Comparison of ENCODE assay signal across 9 mouse cellular contexts in genomic region chr17:33926207-33926932, GRCm38 (mm10). TPM values are rescaled to one million over a fixed set of nuclear protein-coding genes. Genes with fewer than 3 reads are reported as not detected.
DNase-seq lines count a peak whose midpoint lies in the region; TF ChIP-seq lines count a peak whose summit lies in the region.
"Had no signal": no experiment of that assay in that cellular context is flagged by ENCODE, and none has a peak within 500 bp of the region (broad histone marks: within the 10 kb centered on the region; RNA-seq: fewer than 3 reads in every experiment).

No protein-coding gene starts in this region.

- 75% methylated on average over 17 of the region's 17 CpGs for WGBS in lung, adult 2 months

- intact Hi-C loops in gastrocnemius, adult 2 months (cut with DNase I), result no loop called here
- intact Hi-C loops in gastrocnemius, postnatal 36 days (cut with DNase I), result no loop called here

- peaks cover 1% of the 10 kb centered on the region for H3K4me1 ChIP-seq in lung, adult 2 months (ENCODE audit: control insufficient read depth, insufficient read depth, low read length)
- peaks cover 59% of the 10 kb centered on the region for H3K4me1 ChIP-seq in E14TG2a.4 (replicated peaks; ENCODE audit: low read depth, low read length)

- H3K9me3 ChIP-seq in E14TG2a.4 (ENCODE audit: low read length), result no peaks in the 10 kb centered on the region
- H3K9me3 ChIP-seq: neural tube, embryonic 15.5 days had no signal

- TF ChIP-seq POLR2A in lung, adult 2 months (IDR thresholded peaks at IDR 0.05; ENCODE audit: borderline replicate concordance, extremely low read depth, low read depth, low read length), result no peak; the same call in 1 of the 2 replicates

- H3K36me3 ChIP-seq in E14TG2a.4 (ENCODE audit: insufficient read depth, low read length), result peaks cover 59% of the 10 kb centered on the region

- no peak overlapping the region for H3K4me3 ChIP-seq in gastrocnemius, adult 2 months
- H3K4me3 ChIP-seq in lung, adult 2 months (replicated peaks; ENCODE audit: extremely low read depth, low read depth, low read length), result no peak overlapping the region
- H3K4me3 ChIP-seq in E14TG2a.4 (replicated peaks; ENCODE audit: low read length), result peak overlapping the region; percentile 55
- H3K4me3 ChIP-seq: neural tube, embryonic 15.5 days had no signal

- H3K27me3 ChIP-seq in E14TG2a.4 (ENCODE audit: insufficient read depth, low read length), result no peaks in the 10 kb centered on the region
- H3K27me3 ChIP-seq: neural tube, embryonic 15.5 days had no signal

- H3K27ac ChIP-seq in gastrocnemius, adult 2 months, result no peak overlapping the region
- H3K27ac ChIP-seq: neural tube, embryonic 15.5 days had no signal

- DNase-seq in gastrocnemius, adult 2 months, result peak; percentile 24
- DNase-seq in gastrocnemius, postnatal 36 days, result no peak
- DNase-seq in lung, adult 2 months, result no peak
- DNase-seq in lung, postnatal 25 days (ENCODE audit: low spot score), result no peak
- DNase-seq in kidney, postnatal 25 days, result peak; percentile 49 to 56
- no peak for DNase-seq in Muller cell, postnatal 12 days (ENCODE audit: inconsistent ontology term)
- DNase-seq in cerebellum, adult 18-20 months, result no peak

- TF ChIP-seq CTCF in gastrocnemius, adult 2 months (IDR thresholded peaks at IDR 0.05), result peak; percentile 37
- peak; percentile 36; the same call in 1 of the 2 replicates for TF ChIP-seq CTCF in lung, adult 2 months (IDR thresholded peaks at IDR 0.05; ENCODE audit: insufficient read depth, low read length)
- TF ChIP-seq CTCF in E14TG2a.4 (conservative IDR thresholded peaks at IDR 0.05; ENCODE audit: low read length), result peak; percentile 64

RNA-seq across cellular contexts. Expression of gene Rgl2, which starts 3.0 kb away (rescaled TPM):
- 10 to 100 TPM; 31.4 to 34.0 TPM for total RNA-seq in gastrocnemius, adult 2 months (2021)
- 10 to 100 TPM; 26.5 to 28.3 TPM for total RNA-seq in gastrocnemius, postnatal 36 days (2021)
- 247 and 272 TPM in 2 replicates for polyA plus RNA-seq in lung, adult 2 months (2012; rRNA removed)

RNA-seq across cellular contexts. Expression of gene Zbtb22, which starts 10.7 kb away (rescaled TPM):
- total RNA-seq in gastrocnemius, adult 2 months (2021), result 10 to 100 TPM; 14.5 to 14.8 TPM
- total RNA-seq in gastrocnemius, postnatal 36 days (2021), result 10 to 100 TPM; 12.6 to 16.6 TPM
- 65.1 and 92.1 TPM in 2 replicates for polyA plus RNA-seq in lung, adult 2 months (2012; rRNA removed)

RNA-seq across cellular contexts. Expression of gene Tapbp, which starts 10.7 kb away (rescaled TPM):
- 10 to 100 TPM; 34.0 to 44.4 TPM for total RNA-seq in gastrocnemius, adult 2 months (2021)
- total RNA-seq in gastrocnemius, postnatal 36 days (2021), result 10 to 100 TPM; 31.8 to 34.7 TPM
- 225 and 249 TPM in 2 replicates for polyA plus RNA-seq in lung, adult 2 months (2012; rRNA removed)

RNA-seq across cellular contexts. Expression of gene Pfdn6, which starts 13.8 kb away (rescaled TPM):
- 10 to 100 TPM; 51.2 to 67.6 TPM for total RNA-seq in gastrocnemius, adult 2 months (2021)
- 10 to 100 TPM; 56.7 to 58.6 TPM for total RNA-seq in gastrocnemius, postnatal 36 days (2021)
- 19.2 and 26.2 TPM in 2 replicates for polyA plus RNA-seq in lung, adult 2 months (2012; rRNA removed)

RNA-seq across cellular contexts. Expression of gene Wdr46, which starts 14.1 kb away (rescaled TPM):
- total RNA-seq in gastrocnemius, adult 2 months (2021), result 1 to 10 TPM; 8.6 to 8.8 TPM
- total RNA-seq in gastrocnemius, postnatal 36 days (2021), result 1 to 10 TPM; 8.4 to 9.7 TPM
- polyA plus RNA-seq in lung, adult 2 months (2012; rRNA removed), result 13.4 and 16.8 TPM in 2 replicates

Comparison
In these comparisons a context has a peak if more than half of its experiments do, and no peak if none do; other contexts are left out.
1. DNase-seq: peak in gastrocnemius, adult 2 months (single experiment) and kidney, postnatal 25 days (2 of 2); none in gastrocnemius, postnatal 36 days (0 of 2), lung, adult 2 months (single experiment), lung, postnatal 25 days (single experiment), Muller cell, postnatal 12 days (single experiment) and cerebellum, adult 18-20 months (0 of 2).
2. Peak in every context shown above with its lines, with median percentiles within 50 percentile points of each other: CTCF ChIP-seq.